Mouse (Mus musculus) liver, adult 2 months (tissue): Measurements from ENCODE around the gene Aaas. TPM values are rescaled to one million over a fixed set of nuclear protein-coding genes. Genes with fewer than 3 reads are reported as not detected.

Experiments
- DNase-seq: peaks from one replicate; pipeline ENCODE4 v3.0.0-alpha.2; 2011; ENCODE audit warnings: low read depth, low spot score; ENCODE audit errors: extremely low read depth
- H3K27ac ChIP-seq: fragments of 200-500 bp; replicated peaks from 2 replicates; pipeline ENCODE4 v1.5.1; 2012; ENCODE audit warnings: low read depth, mild to moderate bottlenecking, control low read depth, inconsistent platforms, low read length; ENCODE audit not compliant: insufficient read depth
- H3K27me3 ChIP-seq: fragments of 200-500 bp; 2 replicates; pipeline ENCODE4 v1.6.1; 2012; ENCODE audit warnings: mild to moderate bottlenecking, moderate library complexity, low read length, inconsistent platforms; ENCODE audit not compliant: control insufficient read depth, insufficient read depth
- H3K36me3 ChIP-seq: fragments of 200-500 bp; 2 replicates; pipeline ENCODE4 v1.6.1; 2012; ENCODE audit warnings: low read length, inconsistent platforms; ENCODE audit not compliant: control insufficient read depth, insufficient read depth
- H3K4me1 ChIP-seq: fragments of 200-500 bp; 2 replicates; pipeline ENCODE4 v1.6.1; 2011; ENCODE audit warnings: low read length; ENCODE audit not compliant: control insufficient read depth, insufficient read depth
- H3K4me3 ChIP-seq: fragments of 200-500 bp; 2 replicates; pipeline ENCODE4 v1.5.1; 2011; ENCODE audit warnings: low read depth, mild to moderate bottlenecking, control low read depth, low read length, moderate library complexity; ENCODE audit not compliant: insufficient read depth
- H3K79me2 ChIP-seq: fragments of 200-500 bp; 2 replicates; pipeline ENCODE4 v1.6.1; 2012; ENCODE audit warnings: inconsistent platforms, mild to moderate bottlenecking, low read length, moderate library complexity; ENCODE audit not compliant: control insufficient read depth, insufficient read depth
- H3K9ac ChIP-seq: fragments of 200-500 bp; 2 replicates; pipeline ENCODE4 v1.6.1; 2012; ENCODE audit warnings: low read depth, mild to moderate bottlenecking, control low read depth, inconsistent platforms, low read length
- CTCF ChIP-seq: fragments of 200-500 bp; IDR thresholded peaks from 2 replicates; pipeline ENCODE4 v1.5.1; 2011; ENCODE audit warnings: low read depth, low read length, control low read depth
- POLR2A ChIP-seq: fragments of 200-500 bp; IDR thresholded peaks from 2 replicates; pipeline ENCODE4 v1.6.1; 2011; ENCODE audit warnings: low read length, control low read depth; ENCODE audit not compliant: insufficient read depth; ENCODE audit errors: extremely low read depth
- WGBS: fragments of 180-500 bp; shearing (Covaris S2); methylation state at CpG from one replicate; pipeline ENCODE4 v1.1.7; 2018; 5-methylcytosine and 5-hydroxymethylcytosine counted together
- polyA plus RNA-seq: library from polyadenylated mRNA; depleted of rRNA; stranded (reverse); fragments of >200 nt; gene quantifications from 2 replicates; pipeline ENCODE4 v1.2.3, GENCODE M21; 2012
- total RNA-seq: library from RNA; depleted of rRNA; stranded (reverse); fragments of >200 nt; gene quantifications from 2 replicates; pipeline ENCODE4 v1.2.3, GENCODE M21; 2014

Gene Aaas
- total and polyA plus RNA-seq, 2 experiments, result 4.0 to 24.0 TPM

DNA sequence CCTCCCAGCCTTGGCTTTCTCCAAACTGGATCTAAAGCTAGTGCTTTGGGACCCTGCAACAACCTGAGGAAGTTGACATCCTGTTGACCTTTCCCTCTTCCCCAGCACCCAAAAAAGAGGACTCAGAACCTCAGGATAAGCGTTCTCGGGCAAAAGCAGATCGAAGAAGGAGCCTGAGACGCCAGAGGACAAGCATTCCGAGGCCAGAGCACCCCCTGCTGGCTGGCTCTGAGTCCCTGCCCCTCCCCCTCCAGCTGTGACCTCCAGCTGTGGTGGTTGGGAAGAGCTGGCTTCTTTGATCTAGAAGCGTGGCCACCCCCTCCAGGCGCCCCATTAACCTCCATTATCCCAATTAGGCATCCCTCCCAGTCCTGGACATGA is 26.6 kb upstream of the Aaas start:
- Histone ChIP-seq H3K27ac (peak overlapping the region; percentile 82), H3K79me2 (no peaks in the 10 kb centered on the region), H3K4me1 (peaks cover 7% of the 10 kb centered on the region; the same call in 1 of the 2 replicates), H3K4me3 (peak overlapping the region; percentile 77), H3K36me3 (no peaks in the 10 kb centered on the region), H3K9ac (peak overlapping the region; percentile 89), H3K27me3 (no peaks in the 10 kb centered on the region)
- peak; percentile 70 for DNase-seq
- WGBS, result 1% methylated on average over 7 of the region's 7 CpGs
- TF ChIP-seq CTCF (peak; percentile 96), POLR2A (no peak)

DNA sequence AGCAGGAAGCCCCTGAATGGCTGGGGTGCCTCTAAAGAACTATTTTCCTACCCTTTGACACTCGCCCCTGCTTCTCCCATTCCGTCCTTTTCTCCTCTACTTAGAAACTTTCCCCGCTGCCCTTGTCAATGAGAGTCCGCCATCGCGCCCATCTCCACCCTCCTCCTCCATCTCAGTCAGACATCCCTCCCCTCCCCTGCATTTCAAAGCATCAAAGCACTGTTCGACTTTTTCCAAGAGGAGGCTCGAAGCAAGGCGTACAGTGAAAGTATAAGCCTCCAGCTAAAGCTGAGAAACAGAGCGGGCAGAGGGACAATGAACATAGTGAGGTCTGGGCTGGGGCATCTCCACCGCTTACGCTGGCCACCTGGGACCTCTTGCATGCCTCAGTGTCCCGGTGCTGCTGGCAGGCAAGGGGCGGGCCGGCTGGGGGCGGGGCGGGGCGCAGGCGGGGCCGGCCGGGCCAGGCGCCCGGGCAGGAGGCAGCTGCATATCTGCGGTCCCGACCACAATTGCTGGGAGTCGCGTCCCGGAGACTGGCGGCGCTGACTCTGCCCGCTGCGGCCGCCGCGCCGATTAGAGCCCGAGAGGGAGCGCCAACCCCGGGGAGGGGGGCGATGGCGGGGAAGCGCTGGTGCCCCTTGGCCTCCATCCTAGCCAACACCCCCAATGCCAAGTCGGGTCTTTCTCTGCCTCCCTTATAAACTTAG is 26.0 kb upstream of the Aaas start:
- peak; percentile 19 for DNase-seq
- peaks cover 5% of the 10 kb centered on the region; the same call in 1 of the 2 replicates for H3K4me1 ChIP-seq
- H3K9ac ChIP-seq, result peak overlapping the region; percentile 89
- WGBS, result 2% methylated on average over 43 of the region's 43 CpGs
- H3K27me3 ChIP-seq, result no peaks in the 10 kb centered on the region
- TF ChIP-seq CTCF (no peak), POLR2A (peak; percentile 79)
- peak overlapping the region; percentile 77 for H3K4me3 ChIP-seq
- no peaks in the 10 kb centered on the region for H3K79me2 ChIP-seq
- no peaks in the 10 kb centered on the region for H3K36me3 ChIP-seq
- peak overlapping the region; percentile 82 for H3K27ac ChIP-seq

DNA sequence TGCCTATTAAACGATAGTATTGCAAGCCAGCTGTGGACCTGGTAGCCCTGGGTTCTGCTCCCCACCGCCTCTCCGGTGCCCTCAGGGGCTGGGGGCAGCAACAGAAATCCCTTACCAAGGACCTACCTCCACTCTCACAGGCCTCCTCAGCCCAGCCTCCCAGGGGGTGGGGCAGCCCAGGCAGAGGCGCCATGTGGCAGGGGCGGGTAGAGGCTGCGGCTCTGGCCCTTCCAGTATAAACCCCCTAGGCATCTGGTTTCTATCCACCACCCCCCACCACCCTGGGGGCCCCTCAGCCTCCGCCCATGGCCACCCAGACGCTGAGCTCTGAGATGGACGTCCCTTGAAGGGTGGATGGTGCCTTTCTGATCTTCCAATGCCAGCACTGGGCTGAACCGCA is 20.2 kb upstream of the Aaas start:
- 40% methylated on average over 10 of the region's 10 CpGs for WGBS
- TF ChIP-seq POLR2A (no peak), CTCF (no peak)
- Histone ChIP-seq H3K4me1 (no peaks in the 10 kb centered on the region), H3K27ac (no peak overlapping the region), H3K27me3 (peaks cover 18% of the 10 kb centered on the region; the same call in 1 of the 2 replicates), H3K4me3 (no peak overlapping the region), H3K36me3 (no peaks in the 10 kb centered on the region), H3K9ac (no peak overlapping the region), H3K79me2 (no peaks in the 10 kb centered on the region)
- DNase-seq, result no peak

DNA sequence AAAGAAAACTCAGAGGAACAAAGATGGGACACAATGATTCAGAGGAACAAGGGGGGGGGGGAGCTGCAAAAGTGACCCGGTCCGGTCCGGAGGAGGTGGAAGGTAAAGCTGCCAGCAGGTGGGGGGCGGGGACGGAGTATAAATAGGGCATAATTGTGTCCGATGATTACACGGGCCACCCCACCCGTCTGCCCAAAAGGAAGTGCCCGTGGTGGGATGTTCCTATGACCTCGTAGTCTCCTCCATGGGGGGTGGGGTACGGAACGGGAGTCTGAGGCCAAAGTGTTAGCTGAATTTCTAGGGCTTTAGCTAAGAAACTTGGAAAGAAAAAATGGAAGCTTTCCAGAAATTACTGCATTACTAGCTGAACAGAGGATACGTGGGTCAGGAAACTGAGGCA is 19.4 kb upstream of the Aaas start:
- WGBS, result 25% methylated on average over 13 of the region's 13 CpGs
- DNase-seq, result no peak
- no peak overlapping the region for H3K9ac ChIP-seq
- no peak overlapping the region for H3K4me3 ChIP-seq
- H3K36me3 ChIP-seq, result no peaks in the 10 kb centered on the region
- no peaks in the 10 kb centered on the region for H3K79me2 ChIP-seq
- no peak overlapping the region for H3K27ac ChIP-seq
- TF ChIP-seq CTCF, result no peak
- no peak for TF ChIP-seq POLR2A
- H3K27me3 ChIP-seq, result peaks cover 18% of the 10 kb centered on the region; the same call in 1 of the 2 replicates
- no peaks in the 10 kb centered on the region for H3K4me1 ChIP-seq

DNA sequence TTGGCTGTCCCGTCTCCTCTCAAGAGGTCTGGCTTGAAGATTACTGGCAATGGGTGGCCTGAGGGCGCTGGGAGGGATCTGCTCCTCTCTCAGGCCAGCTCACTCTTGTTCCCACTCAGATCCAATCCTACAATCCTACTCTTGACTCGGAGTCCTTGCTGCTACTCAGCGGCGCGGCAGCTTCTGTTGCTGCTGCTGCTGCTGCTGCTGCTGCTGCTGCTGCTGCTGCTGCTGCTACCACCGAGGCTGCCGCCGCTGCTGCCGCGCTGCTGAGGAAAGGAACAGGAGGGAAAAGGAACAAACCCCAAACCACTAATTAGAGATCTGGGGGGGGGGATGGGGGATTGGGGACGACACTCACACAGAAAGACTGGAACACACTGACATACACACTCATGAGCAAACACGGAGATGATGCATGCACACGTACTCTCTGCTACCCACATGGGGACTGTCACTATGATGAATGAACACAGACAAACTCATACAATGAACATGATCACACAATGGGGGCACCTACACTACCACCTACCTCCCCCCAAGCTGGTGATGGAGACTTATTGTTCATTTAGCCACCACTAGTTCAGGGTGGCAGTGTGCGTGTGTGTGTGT is 16.3 kb upstream of the Aaas start, which contains the start of gene Sp7:
Gene Sp7, minus strand, starts transcription at position 450 of the 612 bp plus-strand sequence.
- Histone ChIP-seq H3K27ac (no peak within 1 kb of the TSS), H3K36me3 (no peaks in the 10 kb centered on the region), H3K4me1 (no peaks in the 10 kb centered on the region), H3K4me3 (no peak within 1 kb of the TSS), H3K27me3 (peaks cover 18% of the 10 kb centered on the region; the same call in 1 of the 2 replicates), H3K9ac (no peak within 1 kb of the TSS), H3K79me2 (no peaks in the 10 kb centered on the region)
- DNase-seq, result no peak
- no peak for TF ChIP-seq POLR2A
- TF ChIP-seq CTCF, result no peak
- 14% methylated on average over 15 of the region's 15 CpGs for WGBS

DNA sequence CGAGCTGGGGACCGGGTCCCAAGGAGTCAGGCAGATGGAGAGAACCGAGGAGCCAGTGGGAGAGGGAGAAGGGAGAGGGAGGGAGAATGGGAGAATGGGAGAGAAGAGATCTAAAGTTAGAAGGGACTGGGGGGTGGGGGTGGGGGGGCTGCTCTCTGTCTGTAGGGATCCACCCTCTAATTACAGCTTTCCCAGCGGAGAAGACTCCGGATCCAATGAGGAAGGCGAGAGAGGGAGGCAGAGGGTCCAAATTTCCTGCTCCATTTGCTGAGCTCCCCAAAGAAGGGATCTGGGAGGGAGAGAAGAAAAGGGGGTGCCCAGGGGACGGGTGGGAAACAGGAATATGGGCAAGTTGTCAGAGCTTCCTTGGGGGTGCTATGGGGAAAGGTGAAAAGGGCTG is 15.7 kb upstream of the Aaas start:
- H3K27me3 ChIP-seq, result peaks cover 18% of the 10 kb centered on the region; the same call in 1 of the 2 replicates
- no peaks in the 10 kb centered on the region for H3K36me3 ChIP-seq
- 18% methylated on average over 7 of the region's 7 CpGs for WGBS
- no peaks in the 10 kb centered on the region for H3K79me2 ChIP-seq
- no peak for TF ChIP-seq POLR2A
- no peak for TF ChIP-seq CTCF
- no peak overlapping the region for H3K9ac ChIP-seq
- no peak for DNase-seq
- no peak overlapping the region for H3K4me3 ChIP-seq
- no peaks in the 10 kb centered on the region for H3K4me1 ChIP-seq
- no peak overlapping the region for H3K27ac ChIP-seq
